Mouse (Mus musculus) midbrain, postnatal 0 days (tissue): Measurements from ENCODE around the gene Fitm1. TPM values are rescaled to one million over a fixed set of nuclear protein-coding genes. Genes with fewer than 3 reads are reported as not detected.
A peak's percentile ranks its signal among the peaks of the same experiment; 100 is the strongest.

ENCODE experiments used
- ATAC-seq: fragments of 200-750 bp; cut with Nextera tagmentation; 2 replicates; pipeline ENCODE4 v1.8.0; 2017; ENCODE audit warnings: moderate number of reproducible peaks, mild to moderate bottlenecking, moderate TSS enrichment, moderate library complexity; ENCODE audit not compliant: low FRiP score
- DNase-seq: peaks from one replicate; pipeline ENCODE4 v3.0.0-alpha.2; 2015; ENCODE audit warnings: low spot score
- H3K27ac ChIP-seq: fragments of 300-500 bp; sonication (generic); 2 replicates; pipeline ENCODE4 v1.5.1; 2014; ENCODE audit warnings: low read depth, mild to moderate bottlenecking, low read length, mixed read lengths
- H3K27me3 ChIP-seq: fragments of 300-500 bp; sonication (generic); 2 replicates; pipeline ENCODE4 v1.6.1; 2014; ENCODE audit warnings: low read length, control low read depth, mixed read lengths; ENCODE audit not compliant: insufficient read depth
- H3K36me3 ChIP-seq: fragments of 300-500 bp; sonication (generic); 2 replicates; pipeline ENCODE4 v1.6.1; 2014; ENCODE audit warnings: low read length, control low read depth, mixed read lengths; ENCODE audit not compliant: insufficient read depth
- H3K4me1 ChIP-seq: fragments of 300-500 bp; sonication (generic); 2 replicates; pipeline ENCODE4 v1.6.1; 2014; ENCODE audit warnings: mild to moderate bottlenecking, control low read depth, antibody characterized with exemption, low read length, mixed read lengths; ENCODE audit not compliant: insufficient read depth
- H3K4me2 ChIP-seq: fragments of 300-500 bp; sonication (generic); 2 replicates; pipeline ENCODE4 v1.6.1; 2014; ENCODE audit warnings: low read depth, mild to moderate bottlenecking, low read length, mixed read lengths; ENCODE audit not compliant: poor library complexity, severe bottlenecking
- H3K4me3 ChIP-seq: fragments of 300-500 bp; sonication (generic); 2 replicates; pipeline ENCODE4 v1.5.1; 2014; ENCODE audit warnings: low read depth, mild to moderate bottlenecking, low read length, moderate library complexity
- H3K9ac ChIP-seq: fragments of 300-500 bp; sonication (generic); replicated peaks from 2 replicates; pipeline ENCODE4 v1.6.1; 2014; ENCODE audit warnings: mild to moderate bottlenecking, low read length, moderate library complexity, mixed read lengths; ENCODE audit not compliant: poor library complexity, severe bottlenecking
- H3K9me3 ChIP-seq: fragments of 300-500 bp; sonication (generic); 2 replicates; pipeline ENCODE4 v1.6.1; 2016; ENCODE audit warnings: low read length, control low read depth
- CTCF ChIP-seq: IDR thresholded peaks from 2 replicates; pipeline ENCODE4 v1.5.1; 2016; ENCODE audit warnings: antibody characterized with exemption, mild to moderate bottlenecking
- WGBS: fragments of 180-500 bp; shearing (Covaris S2); extraction: QIAGEN DNeasy Blood & Tissue Kit; methylation state at CpG from one replicate; pipeline ENCODE4 v1.1.7; 2014; 5-methylcytosine and 5-hydroxymethylcytosine counted together
- polyA plus RNA-seq: library from polyadenylated mRNA; unstranded; fragments of >200 nt; fragmentation: Nextera tagmentation; extraction: Ambion mirVana; gene quantifications from 2 replicates; pipeline ENCODE4 v1.2.1, GENCODE M21; 2015
- total RNA-seq: library from RNA; depleted of rRNA; stranded (reverse); fragments of >200 nt; gene quantifications from 2 replicates; pipeline ENCODE4 v1.2.3, GENCODE M21; 2014; rRNA removed

Fitm1 gene
- total RNA-seq (0.33 and 0.80 TPM in 2 replicates), polyA plus RNA-seq (0.16 and 0.17 TPM in 2 replicates)

- Histone ChIP-seq H3K27me3 (no peaks in the 10 kb centered on the region), H3K9me3 (no peaks in the 10 kb centered on the region), H3K36me3 (peaks cover 3% of the 10 kb centered on the region; the same call in 1 of the 2 replicates), H3K9ac (no peak within 1 kb of the TSS), H3K4me1 (no peaks in the 10 kb centered on the region), H3K4me2 (no peak within 1 kb of the TSS), H3K4me3 (no peak within 1 kb of the TSS), H3K27ac (no peak within 1 kb of the TSS)
- no peak for DNase-seq
- WGBS, result 79% methylated on average over 8 of the region's 8 CpGs
- no peak for ATAC-seq
- TF ChIP-seq CTCF, result no peak
Observed at GRCm38 (mm10) chr14:55575302-55575701, at the start of gene Fitm1. Fitm1 (plus strand) TSS chr14:55575617.

GRCm38 (mm10) chr14:55526674-55527073 is 48.7 kb upstream of the Fitm1 start:
- WGBS, result 78% methylated on average over 2 of the region's 2 CpGs
- DNase-seq (no peak), ATAC-seq (no peak)
- Histone ChIP-seq H3K4me1 (no peaks in the 10 kb centered on the region), H3K9me3 (no peaks in the 10 kb centered on the region), H3K4me2 (no peak overlapping the region), H3K9ac (no peak overlapping the region), H3K27me3 (peaks cover 8% of the 10 kb centered on the region; the same call in 1 of the 2 replicates), H3K36me3 (no peaks in the 10 kb centered on the region), H3K27ac (no peak overlapping the region), H3K4me3 (no peak overlapping the region)
- TF ChIP-seq CTCF, result no peak

- TF ChIP-seq CTCF, result peak; percentile 67
- no peak overlapping the region for H3K9ac ChIP-seq
- H3K27me3 ChIP-seq, result 0 out of 2 replicates have a peak, but pooled peaks cover 5% of the 10 kb centered on the region
- 18% methylated on average over 3 of the region's 3 CpGs for WGBS
- H3K4me1 ChIP-seq, result no peaks in the 10 kb centered on the region
- H3K27ac ChIP-seq, result no peak overlapping the region
- ATAC-seq, result no peak
- no peaks in the 10 kb centered on the region for H3K9me3 ChIP-seq
- H3K4me2 ChIP-seq, result no peak overlapping the region
- no peaks in the 10 kb centered on the region for H3K36me3 ChIP-seq
- H3K4me3 ChIP-seq, result no peak overlapping the region
- DNase-seq, result peak; percentile 59
Observed at GRCm38 (mm10) chr14:55527940-55528339, 47.5 kb upstream of the Fitm1 start.

GRCm38 (mm10) chr14:55536116-55536745 is 39.2 kb upstream of the Fitm1 start:
- no peaks in the 10 kb centered on the region for H3K36me3 ChIP-seq
- ATAC-seq (no peak), DNase-seq (no peak)
- H3K4me1 ChIP-seq, result no peaks in the 10 kb centered on the region
- WGBS, result 54% methylated on average over 6 of the region's 6 CpGs
- TF ChIP-seq CTCF, result peak; percentile 77
- no peaks in the 10 kb centered on the region for H3K9me3 ChIP-seq
- H3K4me2 ChIP-seq, result no peak overlapping the region
- H3K9ac ChIP-seq, result no peak overlapping the region
- no peaks in the 10 kb centered on the region for H3K27me3 ChIP-seq
- no peak overlapping the region for H3K4me3 ChIP-seq
- no peak overlapping the region for H3K27ac ChIP-seq

- Histone ChIP-seq H3K9ac (peak within 1 kb of the TSS; percentile 75), H3K36me3 (peaks cover 15% of the 10 kb centered on the region), H3K4me2 (peak within 1 kb of the TSS; percentile 75), H3K4me1 (0 out of 2 replicates have a peak, but pooled peaks cover 2% of the 10 kb centered on the region), H3K27ac (peak within 1 kb of the TSS; percentile 90), H3K4me3 (peak within 1 kb of the TSS; percentile 51), H3K27me3 (no peaks in the 10 kb centered on the region), H3K9me3 (no peaks in the 10 kb centered on the region)
- peak; percentile 84 for ATAC-seq
- no peak for TF ChIP-seq CTCF
- DNase-seq, result peak; percentile 85
- WGBS, result under 1% methylated on average over 32 of the region's 32 CpGs
Observed at GRCm38 (mm10) chr14:55540067-55540786, 35.2 kb upstream of the Fitm1 start, which contains the start of gene Pck2. Pck2 (plus strand) TSS chr14:55540266.
